Mouse (Mus musculus): ENCODE data around the gene Mpv17l2. TPM values are rescaled to one million over a fixed set of nuclear protein-coding genes. Genes with fewer than 3 reads are reported as not detected.
A peak's percentile ranks its signal among the peaks of the same experiment; 100 is the strongest.

The Mpv17l2 gene
- polyA plus RNA-seq, 1 experiment from 2014 or later = 60.4 TPM

DNA sequence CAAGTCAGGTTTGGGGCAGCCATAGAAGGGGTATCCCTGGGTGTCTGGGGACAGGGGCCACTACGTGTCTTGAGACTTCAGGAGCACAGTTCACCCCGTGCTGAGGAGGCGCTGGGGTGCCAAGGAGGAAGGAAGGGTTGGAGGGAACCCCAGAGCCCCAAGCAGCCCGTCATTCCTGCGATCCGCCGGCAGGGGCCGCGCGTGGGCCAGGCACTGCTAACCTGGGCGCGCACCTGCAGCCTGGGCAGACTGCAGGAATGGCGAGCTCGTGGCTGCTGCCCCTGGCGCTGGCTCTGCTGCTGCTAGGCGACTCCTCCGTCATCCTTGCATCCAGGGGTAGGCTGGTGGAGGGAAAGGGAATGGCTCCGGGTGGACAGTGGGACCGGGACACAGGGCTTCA, 42.4 kb downstream of the Mpv17l2 start, which contains the start of gene Gm3336:
Gene Gm3336, plus strand, starts transcription at position 247 of the 400 bp plus-strand sequence.
- H3K9ac ChIP-seq (replicated peaks; ENCODE audit: low read length) = no peak within 1 kb of the TSS; the same call in 1 of the 2 replicates
- H3K4me1 ChIP-seq (ENCODE audit: insufficient read depth, low read length) = peaks cover 7% of the 10 kb centered on the region
- no peak within 1 kb of the TSS for H3K4me3 ChIP-seq (ENCODE audit: low read length)
- H3K9me3 ChIP-seq (ENCODE audit: low read length) = no peaks in the 10 kb centered on the region
- no peaks in the 10 kb centered on the region for H3K27me3 ChIP-seq (ENCODE audit: insufficient read depth, low read length)
- peak; percentile 8; the same call in 1 of the 2 replicates for ATAC-seq (ENCODE audit: low FRiP score, low TSS enrichment)
- H3K4me2 ChIP-seq (replicated peaks; ENCODE audit: low read depth, low read length) = no peak within 1 kb of the TSS
- no peaks in the 10 kb centered on the region for H3K36me3 ChIP-seq (ENCODE audit: insufficient read depth, low read length)
- 5% methylated on average over 19 of the region's 19 CpGs for WGBS
- no peak within 1 kb of the TSS for H3K27ac ChIP-seq (ENCODE audit: low read length)

DNA sequence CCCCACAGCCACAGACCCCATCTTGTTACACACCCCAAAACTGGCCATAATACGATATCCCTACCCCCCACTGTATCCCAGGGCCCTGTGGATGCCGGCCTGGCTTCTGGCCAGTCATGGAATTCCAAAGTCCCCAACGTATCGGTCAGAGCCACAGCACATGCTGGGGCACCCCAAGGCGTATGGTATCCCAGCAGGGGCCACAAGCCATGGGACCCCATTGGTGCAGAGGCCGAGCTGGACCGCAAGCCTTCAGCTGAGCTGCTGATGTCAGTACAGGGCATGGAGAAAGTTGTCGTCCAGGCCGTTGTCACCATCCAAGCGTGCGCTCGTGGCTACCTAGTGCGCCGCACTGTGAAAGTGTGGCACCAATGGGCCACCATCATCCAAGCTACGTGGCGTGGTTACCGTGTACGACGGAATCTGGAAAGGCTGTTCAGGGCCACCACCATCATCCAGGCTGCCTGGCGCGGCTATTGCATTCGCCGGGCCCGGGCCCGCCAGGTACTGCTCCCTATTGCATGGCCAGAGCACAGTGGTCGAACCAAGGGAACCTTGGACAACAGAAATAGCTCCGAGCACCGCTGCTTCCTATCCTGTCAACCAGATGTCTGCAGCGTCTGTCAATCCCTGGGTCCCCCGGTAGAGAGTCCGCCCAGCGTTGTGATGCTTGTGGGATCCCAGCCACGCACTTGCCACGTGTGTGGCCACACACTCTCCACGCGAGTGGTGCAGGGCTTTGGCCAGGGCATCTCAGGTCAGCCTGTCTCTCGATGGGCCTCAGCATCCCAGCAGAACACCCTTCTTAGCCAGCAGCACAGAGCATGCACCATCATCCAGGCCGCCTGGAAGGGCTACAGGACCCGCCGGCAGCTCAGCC, 44.0 kb downstream of the Mpv17l2 start:
- peaks cover 6% of the 10 kb centered on the region for H3K4me1 ChIP-seq (ENCODE audit: insufficient read depth, low read length)
- no peaks in the 10 kb centered on the region for H3K9me3 ChIP-seq (ENCODE audit: low read length)
- no peaks in the 10 kb centered on the region for H3K27me3 ChIP-seq (ENCODE audit: insufficient read depth, low read length)
- no peak overlapping the region for H3K9ac ChIP-seq (replicated peaks; ENCODE audit: low read length)
- H3K4me3 ChIP-seq (ENCODE audit: low read length) = no peak overlapping the region
- H3K36me3 ChIP-seq (ENCODE audit: insufficient read depth, low read length) = no peaks in the 10 kb centered on the region
- 88% methylated on average over 40 of the region's 40 CpGs for WGBS
- H3K4me2 ChIP-seq (replicated peaks; ENCODE audit: low read depth, low read length) = no peak overlapping the region
- no peak overlapping the region for H3K27ac ChIP-seq (ENCODE audit: low read length)
- no peak for ATAC-seq (ENCODE audit: low FRiP score, low TSS enrichment)

DNA sequence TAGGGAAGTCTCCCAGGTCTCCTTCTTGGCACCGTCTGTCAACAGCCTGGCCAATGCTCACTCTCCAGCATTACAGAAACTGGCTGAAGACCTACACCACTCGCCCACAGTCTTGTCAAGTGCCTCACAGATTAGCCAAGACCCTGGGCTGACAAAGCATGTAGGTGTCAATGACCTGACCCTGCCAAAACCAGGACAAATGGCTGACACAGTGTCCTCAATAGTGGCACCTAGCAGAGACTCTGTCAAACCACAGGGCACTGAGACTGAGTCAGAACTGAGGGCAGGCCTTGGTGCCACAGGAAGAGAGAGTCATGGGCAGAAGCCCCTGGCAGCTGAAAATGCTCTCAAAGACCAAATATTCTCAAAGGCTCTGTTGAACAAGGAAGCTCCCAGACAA, 45.7 kb downstream of the Mpv17l2 start:
- H3K36me3 ChIP-seq (ENCODE audit: insufficient read depth, low read length) = no peaks in the 10 kb centered on the region
- WGBS = 42% methylated on average over 2 of the region's 2 CpGs
- no peak for ATAC-seq (ENCODE audit: low FRiP score, low TSS enrichment)

DNA sequence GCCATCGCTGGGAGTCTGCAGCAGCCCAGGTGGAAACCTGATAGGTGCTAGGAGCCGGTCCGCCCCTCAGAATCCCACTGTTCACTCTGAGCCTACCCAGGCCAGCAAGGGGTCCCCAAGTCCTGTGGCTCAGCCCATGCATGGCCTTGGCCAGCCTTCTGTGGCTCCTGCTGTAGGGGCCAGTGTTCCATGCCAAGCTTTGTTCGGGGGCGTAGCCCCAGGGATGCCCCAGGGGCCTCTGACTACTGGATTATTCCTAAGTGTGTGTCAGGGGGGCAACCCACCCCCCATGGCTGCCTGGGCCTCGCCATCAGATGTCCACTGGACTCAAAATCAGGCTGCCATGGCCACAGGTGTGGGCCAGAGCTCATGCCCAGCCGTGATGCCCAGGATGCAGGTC, 46.8 kb downstream of the Mpv17l2 start:
- Histone ChIP-seq H3K4me2 (replicated peaks; ENCODE audit: low read depth, low read length) (no peak overlapping the region), H3K36me3 (ENCODE audit: insufficient read depth, low read length) (no peaks in the 10 kb centered on the region), H3K27me3 (ENCODE audit: insufficient read depth, low read length) (no peaks in the 10 kb centered on the region), H3K9me3 (ENCODE audit: low read length) (no peaks in the 10 kb centered on the region), H3K4me3 (ENCODE audit: low read length) (no peak overlapping the region), H3K4me1 (ENCODE audit: insufficient read depth, low read length) (peaks cover 6% of the 10 kb centered on the region), H3K27ac (ENCODE audit: low read length) (no peak overlapping the region), H3K9ac (replicated peaks; ENCODE audit: low read length) (no peak overlapping the region)
- WGBS = 77% methylated on average over 7 of the region's 7 CpGs
- no peak for ATAC-seq (ENCODE audit: low FRiP score, low TSS enrichment)

More for the DNA sequence above, 45.7 kb downstream of the Mpv17l2 start:
- Histone ChIP-seq H3K9ac (replicated peaks; ENCODE audit: low read length) (no peak overlapping the region), H3K4me3 (ENCODE audit: low read length) (no peak overlapping the region), H3K4me2 (replicated peaks; ENCODE audit: low read depth, low read length) (no peak overlapping the region), H3K27ac (ENCODE audit: low read length) (no peak overlapping the region), H3K27me3 (ENCODE audit: insufficient read depth, low read length) (no peaks in the 10 kb centered on the region), H3K9me3 (ENCODE audit: low read length) (no peaks in the 10 kb centered on the region), H3K4me1 (ENCODE audit: insufficient read depth, low read length) (peaks cover 6% of the 10 kb centered on the region)

DNA sequence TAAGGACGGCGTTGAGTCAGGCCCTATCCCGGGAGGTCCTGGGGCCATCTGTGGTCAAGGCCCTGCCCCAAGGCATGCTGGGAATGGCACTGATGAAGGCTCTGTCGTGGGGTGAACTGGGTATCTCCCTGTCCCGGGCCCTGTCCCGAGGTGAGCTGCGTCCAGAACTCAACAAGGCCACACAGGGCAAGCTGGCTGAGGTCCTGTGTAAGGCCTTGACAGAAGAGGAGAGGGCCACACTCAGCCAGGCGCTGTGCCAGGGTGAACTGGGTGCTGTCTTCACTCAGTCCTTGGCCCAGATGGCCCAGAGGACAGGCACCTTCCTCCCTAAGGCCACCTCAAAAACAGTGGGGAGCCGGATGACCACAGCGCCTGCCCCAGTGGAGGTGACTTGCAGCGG, 49.7 kb downstream of the Mpv17l2 start:
- ATAC-seq (ENCODE audit: low FRiP score, low TSS enrichment) = no peak
- H3K9ac ChIP-seq (replicated peaks; ENCODE audit: low read length) = no peak overlapping the region
- no peak overlapping the region for H3K4me3 ChIP-seq (ENCODE audit: low read length)
- WGBS = 85% methylated on average over 11 of the region's 11 CpGs
- H3K27me3 ChIP-seq (ENCODE audit: insufficient read depth, low read length) = no peaks in the 10 kb centered on the region
- H3K27ac ChIP-seq (ENCODE audit: low read length) = no peak overlapping the region
- no peaks in the 10 kb centered on the region for H3K9me3 ChIP-seq (ENCODE audit: low read length)
- no peaks in the 10 kb centered on the region for H3K36me3 ChIP-seq (ENCODE audit: insufficient read depth, low read length)
- no peak overlapping the region for H3K4me2 ChIP-seq (replicated peaks; ENCODE audit: low read depth, low read length)
- peaks cover 6% of the 10 kb centered on the region for H3K4me1 ChIP-seq (ENCODE audit: insufficient read depth, low read length)

DNA sequence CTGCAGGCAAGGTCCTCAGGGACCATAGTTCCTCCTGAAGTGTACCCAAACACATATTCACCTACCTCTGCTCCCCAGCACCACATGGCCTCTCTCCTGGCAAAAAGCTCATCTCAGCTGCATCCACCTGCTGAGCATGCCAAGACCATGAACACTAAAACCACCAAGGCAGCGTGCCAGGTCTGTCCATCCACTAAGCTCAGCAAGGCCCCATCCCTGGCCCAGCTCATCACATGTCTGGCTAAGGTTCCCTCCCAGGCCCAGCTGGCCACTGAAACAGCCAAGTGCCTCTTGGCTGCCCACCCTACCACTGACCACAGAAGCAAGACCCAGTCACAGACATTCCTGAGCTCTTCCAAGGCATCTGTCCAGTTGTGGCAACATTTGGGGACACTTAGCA, 50.5 kb downstream of the Mpv17l2 start:
- no peak overlapping the region for H3K4me2 ChIP-seq (replicated peaks; ENCODE audit: low read depth, low read length)
- 86% methylated on average over 1 of the region's 1 CpGs for WGBS
- ATAC-seq (ENCODE audit: low FRiP score, low TSS enrichment) = no peak
- H3K36me3 ChIP-seq (ENCODE audit: insufficient read depth, low read length) = no peaks in the 10 kb centered on the region
- no peak overlapping the region for H3K9ac ChIP-seq (replicated peaks; ENCODE audit: low read length)
- peaks cover 6% of the 10 kb centered on the region for H3K4me1 ChIP-seq (ENCODE audit: insufficient read depth, low read length)
- no peaks in the 10 kb centered on the region for H3K9me3 ChIP-seq (ENCODE audit: low read length)
- no peak overlapping the region for H3K4me3 ChIP-seq (ENCODE audit: low read length)
- H3K27ac ChIP-seq (ENCODE audit: low read length) = no peak overlapping the region
- no peaks in the 10 kb centered on the region for H3K27me3 ChIP-seq (ENCODE audit: insufficient read depth, low read length)

DNA sequence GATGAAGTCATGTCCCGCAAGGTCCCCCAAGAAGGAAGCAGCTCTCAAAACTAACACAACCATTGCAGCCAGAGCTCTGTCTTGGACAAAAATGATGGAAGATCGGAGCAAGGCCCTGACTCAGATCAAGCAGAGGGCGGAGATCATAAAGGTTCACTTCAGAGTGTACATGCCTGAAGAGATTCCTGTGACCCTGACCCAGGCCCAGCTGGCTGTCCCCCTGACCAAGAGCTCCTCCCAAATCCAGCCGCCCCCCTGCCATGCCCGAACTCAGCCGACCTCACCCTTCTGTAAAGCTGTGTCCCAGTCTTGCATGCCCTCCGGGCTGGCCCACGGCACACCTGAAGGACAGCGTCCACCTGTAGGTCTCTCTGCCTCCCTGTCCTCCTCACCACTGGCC, 51.0 kb downstream of the Mpv17l2 start:
- 91% methylated on average over 9 of the region's 9 CpGs for WGBS
- ATAC-seq (ENCODE audit: low FRiP score, low TSS enrichment) = no peak
- Histone ChIP-seq H3K4me3 (ENCODE audit: low read length) (no peak overlapping the region), H3K27ac (ENCODE audit: low read length) (no peak overlapping the region), H3K9me3 (ENCODE audit: low read length) (no peaks in the 10 kb centered on the region), H3K9ac (replicated peaks; ENCODE audit: low read length) (no peak overlapping the region), H3K4me2 (replicated peaks; ENCODE audit: low read depth, low read length) (no peak overlapping the region), H3K4me1 (ENCODE audit: insufficient read depth, low read length) (peaks cover 6% of the 10 kb centered on the region), H3K36me3 (ENCODE audit: insufficient read depth, low read length) (no peaks in the 10 kb centered on the region), H3K27me3 (ENCODE audit: insufficient read depth, low read length) (no peaks in the 10 kb centered on the region)

Small RNAs within 50 kb of the gene (microRNA-seq; reads per million reads assigned to microRNA genes)
- not detected for gene Mir7240

Other genes with a start within 250 kb of the Mpv17l2 start
- gene Fkbp8, start 233.2 kb downstream of the Mpv17l2 start, polyA plus RNA-seq (2015; fragmentation: Nextera tagmentation; extraction: Ambion mirVana) = 353 and 359 TPM in 2 replicates
- gene Kxd1, start 233.0 kb downstream of the Mpv17l2 start, polyA plus RNA-seq (2015; fragmentation: Nextera tagmentation; extraction: Ambion mirVana) = 65.4 and 69.9 TPM in 2 replicates
- 24.1 and 25.1 TPM in 2 replicates for gene Ell, start 221.5 kb downstream of the Mpv17l2 start, polyA plus RNA-seq (2015; fragmentation: Nextera tagmentation; extraction: Ambion mirVana)
- gene Isyna1, start 166.6 kb downstream of the Mpv17l2 start, polyA plus RNA-seq (2015; fragmentation: Nextera tagmentation; extraction: Ambion mirVana) = 215 and 217 TPM in 2 replicates
- gene Ssbp4, start 152.1 kb downstream of the Mpv17l2 start, polyA plus RNA-seq (2015; fragmentation: Nextera tagmentation; extraction: Ambion mirVana) = 133 and 149 TPM in 2 replicates
- 1.8 and 1.9 TPM in 2 replicates for gene Lrrc25, start 144.8 kb downstream of the Mpv17l2 start, polyA plus RNA-seq (2015; fragmentation: Nextera tagmentation; extraction: Ambion mirVana)
- gene Gdf15, start 128.5 kb downstream of the Mpv17l2 start, polyA plus RNA-seq (2015; fragmentation: Nextera tagmentation; extraction: Ambion mirVana) = 1.0 and 1.2 TPM in 2 replicates
- 88.5 TPM in 2 replicates for gene Pgpep1, start 100.6 kb downstream of the Mpv17l2 start, polyA plus RNA-seq (2015; fragmentation: Nextera tagmentation; extraction: Ambion mirVana)
- gene Lsm4, start 87.7 kb downstream of the Mpv17l2 start, polyA plus RNA-seq (2015; fragmentation: Nextera tagmentation; extraction: Ambion mirVana) = 272 and 281 TPM in 2 replicates
- gene Jund, start 62.0 kb downstream of the Mpv17l2 start, polyA plus RNA-seq (2015; fragmentation: Nextera tagmentation; extraction: Ambion mirVana) = 42.1 and 47.4 TPM in 2 replicates
- 0.04 and 0.06 TPM in 2 replicates for gene Iqcn, start 57.5 kb downstream of the Mpv17l2 start, polyA plus RNA-seq (2015; fragmentation: Nextera tagmentation; extraction: Ambion mirVana)
- 0.52 and 0.76 TPM in 2 replicates for gene Gm3336, start 42.4 kb downstream of the Mpv17l2 start, polyA plus RNA-seq (2015; fragmentation: Nextera tagmentation; extraction: Ambion mirVana)
- 8.8 and 11.6 TPM in 2 replicates for gene Pde4c, start 37.2 kb downstream of the Mpv17l2 start, polyA plus RNA-seq (2015; fragmentation: Nextera tagmentation; extraction: Ambion mirVana)
- 20.9 and 22.0 TPM in 2 replicates for gene Rab3a, start 6.3 kb downstream of the Mpv17l2 start, polyA plus RNA-seq (2015; fragmentation: Nextera tagmentation; extraction: Ambion mirVana)
- 72.8 and 77.3 TPM in 2 replicates for gene Pik3r2, start 15.8 kb upstream of the Mpv17l2 start, polyA plus RNA-seq (2015; fragmentation: Nextera tagmentation; extraction: Ambion mirVana)
- gene Mast3, start 44.1 kb upstream of the Mpv17l2 start, polyA plus RNA-seq (2015; fragmentation: Nextera tagmentation; extraction: Ambion mirVana) = 16.2 and 16.3 TPM in 2 replicates
- gene Il12rb1, start 47.5 kb upstream of the Mpv17l2 start, polyA plus RNA-seq (2015; fragmentation: Nextera tagmentation; extraction: Ambion mirVana) = 0.05 and 0.12 TPM in 2 replicates
- gene Arrdc2, start 78.8 kb upstream of the Mpv17l2 start, polyA plus RNA-seq (2015; fragmentation: Nextera tagmentation; extraction: Ambion mirVana) = 6.7 and 7.0 TPM in 2 replicates
- gene Kcnn1, start 102.3 kb upstream of the Mpv17l2 start, polyA plus RNA-seq (2015; fragmentation: Nextera tagmentation; extraction: Ambion mirVana) = 2.9 and 4.9 TPM in 2 replicates
- 114 and 119 TPM in 2 replicates for gene Ccdc124, start 113.0 kb upstream of the Mpv17l2 start, polyA plus RNA-seq (2015; fragmentation: Nextera tagmentation; extraction: Ambion mirVana)
- 0.22 and 0.28 TPM in 2 replicates for gene Slc5a5, start 131.8 kb upstream of the Mpv17l2 start, polyA plus RNA-seq (2015; fragmentation: Nextera tagmentation; extraction: Ambion mirVana)
- gene Rpl18a, start 136.5 kb upstream of the Mpv17l2 start, polyA plus RNA-seq (2015; fragmentation: Nextera tagmentation; extraction: Ambion mirVana) = 4,081 and 4,203 TPM in 2 replicates
- gene Map1s, start 145.0 kb upstream of the Mpv17l2 start, polyA plus RNA-seq (2015; fragmentation: Nextera tagmentation; extraction: Ambion mirVana) = 56.9 and 63.1 TPM in 2 replicates